Mouse (Mus musculus) lung, postnatal 25 days (tissue): ENCODE results near the gene Ddx47.

ENCODE experiments used
- DNase-seq: peaks from one replicate; pipeline ENCODE4 v3.0.0; 2022; ENCODE audit warnings: low spot score

Gene Ddx47

GRCm38 (mm10) chr6:135070347-135070746, 58.9 kb downstream of the Ddx47 start:
- no peak for DNase-seq
